Mouse (Mus musculus) stomach, postnatal 0 days (tissue): Measurements from ENCODE around the gene Edaradd.

ENCODE experiments used
- CTCF ChIP-seq: IDR thresholded peaks from 2 replicates; pipeline ENCODE4 v1.5.1; 2016; ENCODE audit warnings: antibody characterized with exemption, low read depth, mild to moderate bottlenecking, moderate library complexity
- EP300 ChIP-seq: optimal IDR thresholded peaks from 2 replicates; pipeline ENCODE3; 2016; ENCODE audit warnings: antibody characterized with exemption

DNA sequence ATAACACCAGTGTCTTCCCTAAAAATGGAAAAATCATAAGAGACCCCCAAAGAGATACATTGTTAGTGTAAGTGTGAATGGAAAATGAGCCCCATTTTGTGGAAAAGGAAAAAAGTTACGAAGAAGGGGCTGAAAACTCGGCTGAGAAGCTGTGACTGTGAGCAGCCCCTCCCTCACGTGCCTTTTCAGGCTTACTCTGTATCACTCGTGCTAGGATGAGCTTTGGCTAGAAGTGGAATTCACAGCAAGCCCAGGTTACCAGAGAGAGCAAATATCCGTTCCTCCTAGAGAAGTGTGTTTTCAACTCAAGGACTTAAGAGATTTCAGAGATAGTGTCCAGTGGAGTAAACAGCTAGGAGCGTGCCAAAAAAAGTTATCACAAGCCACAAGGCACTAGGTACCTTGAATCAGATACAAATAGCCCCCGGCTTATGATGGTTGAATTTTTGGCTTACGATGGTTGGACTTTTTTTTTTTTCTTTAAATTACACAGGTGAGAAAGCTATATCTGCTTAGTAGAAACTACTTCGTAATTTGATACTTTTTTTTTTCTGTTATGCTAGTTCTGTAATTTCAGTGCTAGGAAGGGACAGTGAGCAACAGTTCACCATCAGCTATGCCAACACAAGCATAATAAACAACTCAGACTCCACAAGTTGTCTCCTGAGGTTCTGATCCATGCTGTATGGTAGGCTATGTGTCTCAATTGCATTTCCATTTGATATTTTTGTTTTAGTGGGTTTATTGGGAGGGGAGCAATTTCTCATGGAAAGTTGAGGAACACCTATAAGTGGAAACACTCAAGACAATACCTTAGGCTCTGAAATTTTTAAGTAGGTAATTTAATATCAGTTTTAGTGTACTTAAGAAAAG is 48.6 kb upstream of the Edaradd start:
- no peak for TF ChIP-seq CTCF
- no peak for TF ChIP-seq EP300
